Mouse (Mus musculus): ENCODE data around the gene Il4i1.

DNA sequence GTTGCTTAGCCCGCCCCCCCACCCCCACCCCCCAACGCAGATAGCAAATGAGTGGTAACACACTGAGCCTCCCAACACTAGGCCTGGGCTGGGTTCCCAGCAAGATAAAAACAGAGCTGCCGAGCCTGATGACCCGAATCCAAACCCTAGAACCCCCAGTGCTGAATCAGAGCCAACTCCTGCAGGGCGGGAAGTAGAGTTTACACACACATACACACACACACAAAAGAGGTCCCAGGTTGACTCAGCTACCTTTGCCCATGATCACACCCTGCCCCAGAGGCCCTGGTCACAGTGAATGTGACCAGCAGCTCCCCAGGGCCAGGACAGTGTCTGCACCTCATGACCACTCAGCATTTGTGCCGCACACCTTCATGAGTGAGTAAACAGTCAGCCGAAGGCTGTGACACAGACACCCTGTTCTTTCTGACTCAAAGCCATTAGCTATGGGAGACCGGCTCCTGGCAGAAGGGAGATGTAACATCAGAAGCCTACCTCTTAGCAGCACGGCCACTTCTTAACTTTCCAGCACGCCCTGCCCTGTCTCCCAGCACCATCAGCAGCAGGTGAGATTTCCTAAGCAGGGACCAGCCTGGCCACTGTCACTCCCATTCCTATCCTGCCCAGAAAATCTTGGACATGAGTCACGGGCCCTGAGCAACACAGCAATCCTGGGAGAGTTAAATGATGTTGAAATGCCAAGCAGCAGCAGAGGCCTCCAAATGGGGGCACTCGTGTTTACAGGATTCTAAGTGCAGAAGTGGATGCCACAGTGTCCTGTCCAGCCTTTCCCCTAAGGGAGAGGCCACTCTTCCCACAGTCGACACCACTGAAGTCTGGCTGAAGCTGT lies 72.3 kb downstream of the Il4i1 start:
- TF ChIP-seq POLR2A (IDR thresholded peaks at IDR 0.05; ENCODE audit: insufficient read depth, low read length) (no peak), CTCF (IDR thresholded peaks at IDR 0.05; ENCODE audit: low read depth, low read length) (no peak)

Measured in ES-Bruce4 (cell line).